Mouse (Mus musculus) heart, embryonic 14.5 days (tissue): ENCODE data around the gene 4833439L19Rik. TPM values are rescaled to one million over a fixed set of nuclear protein-coding genes. Genes with fewer than 3 reads are reported as not detected.

Experiments
- ATAC-seq: fragments of 200-750 bp; cut with Nextera tagmentation; 2 replicates; pipeline ENCODE4 v1.8.0; 2017; ENCODE audit warnings: low read depth, moderate TSS enrichment; ENCODE audit not compliant: insufficient number of reproducible peaks, insufficient read depth, low FRiP score
- H3K27ac ChIP-seq, 2 experiments: fragments of 200-500 bp in 1 of 2; fragments of 300-500 bp in 1 of 2; sonication (generic) in 1 of 2; replicated peaks in 1 of 2; 2 replicates each; pipeline ENCODE4 v1.5.1; 2012 to 2014; ENCODE audit warnings: low read depth in 2 of 2, low read length in 2 of 2, control low read depth in 1 of 2, mild to moderate bottlenecking in 1 of 2, mixed read lengths in 1 of 2; ENCODE audit not compliant: control insufficient read depth in 1 of 2, insufficient read depth in 1 of 2
- H3K27me3 ChIP-seq: fragments of 300-500 bp; sonication (generic); 2 replicates; pipeline ENCODE4 v1.6.1; 2014; ENCODE audit warnings: mild to moderate bottlenecking, low read length, control low read depth; ENCODE audit not compliant: control insufficient read depth, insufficient read depth
- H3K36me3 ChIP-seq: fragments of 300-500 bp; sonication (generic); 2 replicates; pipeline ENCODE4 v1.6.1; 2014; ENCODE audit warnings: mild to moderate bottlenecking, control low read depth, low read length, mixed read lengths; ENCODE audit not compliant: control insufficient read depth, insufficient read depth
- H3K4me1 ChIP-seq, 2 experiments: fragments of 200-500 bp in 1 of 2; fragments of 300-500 bp in 1 of 2; sonication (generic) in 1 of 2; 2 replicates each; pipeline ENCODE4 v1.6.1; 2012 to 2014; ENCODE audit warnings: low read length in 2 of 2, control low read depth in 1 of 2, mixed read lengths in 1 of 2; ENCODE audit not compliant: control insufficient read depth in 2 of 2, insufficient read depth in 2 of 2
- H3K4me2 ChIP-seq: fragments of 300-500 bp; sonication (generic); 2 replicates; pipeline ENCODE4 v1.6.1; 2014; ENCODE audit warnings: mild to moderate bottlenecking, low read length
- H3K4me3 ChIP-seq, 2 experiments: fragments of 200-500 bp in 1 of 2; fragments of 300-500 bp in 1 of 2; sonication (generic) in 1 of 2; 2 replicates each; pipeline ENCODE4 v1.5.1; 2012 to 2014; ENCODE audit warnings: low read length in 2 of 2, mild to moderate bottlenecking in 2 of 2, control low read depth in 1 of 2, low read depth in 1 of 2, moderate library complexity in 1 of 2; ENCODE audit not compliant: control insufficient read depth in 1 of 2, insufficient read depth in 1 of 2
- H3K9ac ChIP-seq: fragments of 300-500 bp; sonication (generic); 2 replicates; pipeline ENCODE4 v1.6.1; 2014; ENCODE audit warnings: mild to moderate bottlenecking, low read length
- H3K9me3 ChIP-seq: fragments of 300-500 bp; sonication (generic); 2 replicates; pipeline ENCODE4 v1.6.1; 2016; ENCODE audit warnings: low read length, control low read depth; ENCODE audit not compliant: control insufficient read depth
- WGBS: fragments of 180-500 bp; shearing (Covaris S2); extraction: QIAGEN DNeasy Blood & Tissue Kit; methylation state at CpG from one replicate; pipeline ENCODE4 v1.1.7; 2014; 5-methylcytosine and 5-hydroxymethylcytosine counted together
- polyA plus RNA-seq: library from polyadenylated mRNA; unstranded; fragments of >200 nt; fragmentation: Nextera tagmentation; extraction: Ambion mirVana; gene quantifications from 2 replicates; pipeline ENCODE4 v1.2.1, GENCODE M21; 2014

The 4833439L19Rik gene
- polyA plus RNA-seq, 1 experiment from 2014 or later, result 123 TPM

DNA sequence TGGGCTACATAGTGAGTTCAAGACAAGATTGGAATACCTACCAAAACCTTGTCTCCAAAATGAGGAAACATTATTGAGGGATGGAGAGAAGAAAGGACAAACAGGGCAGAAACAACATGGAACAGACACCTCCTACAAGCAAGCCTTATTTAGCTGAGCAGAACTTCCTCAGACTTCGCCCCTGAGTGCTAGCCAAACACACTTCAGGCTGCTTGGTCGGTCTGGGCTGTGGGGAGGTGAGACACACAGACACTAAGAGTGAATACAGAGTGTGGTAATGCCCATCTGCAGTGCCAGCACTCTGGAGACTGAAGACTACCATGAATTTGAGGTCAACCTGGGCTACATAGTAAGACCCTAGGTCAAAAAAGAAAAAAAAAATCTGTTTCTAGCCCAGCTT is 5.6 kb downstream of the 4833439L19Rik start:
- H3K4me3 ChIP-seq, result no peak overlapping the region
- WGBS, result 84% methylated on average over 2 of the region's 2 CpGs
- H3K36me3 ChIP-seq, result peaks cover 89% of the 10 kb centered on the region
- no peak overlapping the region for H3K27ac ChIP-seq
- H3K4me2 ChIP-seq, result no peak overlapping the region
- ATAC-seq, result no peak
- H3K9ac ChIP-seq, result no peak overlapping the region
- no peaks in the 10 kb centered on the region for H3K27me3 ChIP-seq
- H3K4me1 ChIP-seq, result peaks cover 5 to 6% of the 10 kb centered on the region in 2 experiments
- no peaks in the 10 kb centered on the region for H3K9me3 ChIP-seq

DNA sequence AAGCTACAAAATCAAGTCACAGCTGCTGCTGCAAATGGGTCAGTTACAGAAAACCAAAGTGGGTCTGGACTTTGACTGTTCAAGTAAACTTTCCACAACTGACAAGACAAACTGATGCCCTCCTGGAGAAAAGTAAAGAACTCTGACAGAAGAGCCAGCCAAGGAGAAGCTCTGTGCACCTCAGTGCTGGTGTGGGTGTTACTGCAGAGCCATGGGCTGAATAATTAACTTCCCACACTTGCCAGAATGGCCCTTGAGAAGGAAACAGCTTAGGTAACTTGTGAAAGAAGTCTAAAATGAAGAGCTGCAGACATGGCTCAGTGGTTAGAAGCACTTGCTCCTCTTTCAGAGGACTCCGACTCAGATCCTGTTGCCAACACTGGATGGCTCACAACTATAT is 7.6 kb downstream of the 4833439L19Rik start:
- Histone ChIP-seq H3K9ac (no peak overlapping the region), H3K36me3 (peaks cover 96% of the 10 kb centered on the region), H3K4me2 (no peak overlapping the region), H3K4me1 (no peaks in the 10 kb centered on the region), H3K27ac (no peak overlapping the region), H3K27me3 (no peaks in the 10 kb centered on the region), H3K9me3 (no peaks in the 10 kb centered on the region), H3K4me3 (no peak overlapping the region)
- 100% methylated on average over 1 of the region's 1 CpGs for WGBS
- ATAC-seq, result no peak

DNA sequence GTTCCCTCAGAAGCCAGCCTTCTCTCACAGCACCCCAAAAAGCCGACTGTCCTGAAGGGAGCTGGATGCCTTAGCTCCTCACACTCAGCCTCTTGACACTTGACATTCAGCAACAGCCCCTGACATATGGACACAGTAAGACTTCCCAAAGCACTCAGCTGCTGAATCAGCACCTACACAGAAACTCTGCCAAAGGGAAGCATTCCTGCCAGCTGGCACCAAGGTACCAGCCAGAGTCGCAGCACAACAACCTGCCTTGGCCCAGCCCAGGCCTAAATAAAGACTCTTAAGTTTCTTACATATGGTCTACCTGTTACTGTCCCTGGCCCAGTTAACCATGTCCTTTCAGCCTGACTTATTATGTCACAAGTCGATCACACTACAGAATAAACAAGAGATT is 8.4 kb downstream of the 4833439L19Rik start:
- no peak overlapping the region for H3K4me2 ChIP-seq
- H3K36me3 ChIP-seq, result peaks cover 98% of the 10 kb centered on the region
- no peak for ATAC-seq
- H3K9ac ChIP-seq, result no peak overlapping the region
- no peaks in the 10 kb centered on the region for H3K27me3 ChIP-seq
- no peak overlapping the region for H3K27ac ChIP-seq
- 90% methylated on average over 3 of the region's 3 CpGs for WGBS
- no peak overlapping the region for H3K4me3 ChIP-seq
- no peaks in the 10 kb centered on the region for H3K4me1 ChIP-seq
- no peaks in the 10 kb centered on the region for H3K9me3 ChIP-seq

DNA sequence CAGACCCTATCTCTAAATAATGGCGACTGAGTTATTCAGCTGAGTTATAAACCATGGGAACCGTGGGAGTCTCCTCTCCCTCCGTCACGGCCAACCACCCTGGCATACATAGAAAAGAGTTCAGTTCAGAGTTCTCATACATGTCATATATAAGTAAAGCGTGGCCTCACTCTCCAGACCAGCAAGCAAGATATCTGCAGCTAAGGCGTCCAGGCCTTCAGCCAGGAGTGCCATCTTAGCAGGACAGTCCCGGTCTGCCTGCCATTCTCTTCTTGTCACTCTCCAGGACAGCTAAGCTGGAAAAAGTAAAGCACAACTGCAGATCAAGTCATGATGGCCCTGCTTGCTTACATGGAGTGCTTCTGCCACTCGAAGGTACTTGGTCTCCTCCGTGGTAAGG is 9.1 kb downstream of the 4833439L19Rik start:
- H3K36me3 ChIP-seq, result peaks cover 98% of the 10 kb centered on the region
- no peaks in the 10 kb centered on the region for H3K4me1 ChIP-seq
- H3K4me2 ChIP-seq, result no peak overlapping the region
- H3K27ac ChIP-seq, result no peak overlapping the region
- H3K27me3 ChIP-seq, result no peaks in the 10 kb centered on the region
- H3K9ac ChIP-seq, result no peak overlapping the region
- no peak for ATAC-seq
- 86% methylated on average over 9 of the region's 9 CpGs for WGBS
- H3K4me3 ChIP-seq, result no peak overlapping the region
- H3K9me3 ChIP-seq, result no peaks in the 10 kb centered on the region

DNA sequence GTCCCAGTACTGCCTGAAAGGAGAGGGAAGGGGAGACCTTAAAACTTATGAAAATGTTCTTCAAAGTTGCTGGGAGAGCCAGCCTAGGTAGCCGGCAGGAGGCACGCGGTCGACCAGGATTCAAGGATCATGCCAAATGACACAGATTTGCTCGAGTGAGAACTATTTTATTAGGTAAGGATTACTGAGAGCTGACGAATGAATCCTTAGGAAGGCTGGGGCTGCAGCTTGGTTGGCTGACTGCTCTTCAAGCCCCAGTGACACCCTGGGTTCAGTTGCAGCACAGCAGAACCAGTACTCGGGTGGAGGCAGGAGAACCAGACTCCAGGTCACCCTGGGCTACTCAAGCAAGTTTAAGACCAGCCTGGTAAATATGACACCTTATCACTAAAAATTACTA is 17.2 kb downstream of the 4833439L19Rik start:
- H3K9ac ChIP-seq, result no peak overlapping the region
- peaks cover 74% of the 10 kb centered on the region for H3K36me3 ChIP-seq
- no peaks in the 10 kb centered on the region for H3K9me3 ChIP-seq
- H3K4me2 ChIP-seq, result no peak overlapping the region
- ATAC-seq, result no peak
- no peaks in the 10 kb centered on the region for H3K27me3 ChIP-seq
- WGBS, result 81% methylated on average over 7 of the region's 7 CpGs
- no peak overlapping the region for H3K4me3 ChIP-seq
- no peak overlapping the region for H3K27ac ChIP-seq
- no peaks in the 10 kb centered on the region for H3K4me1 ChIP-seq

DNA sequence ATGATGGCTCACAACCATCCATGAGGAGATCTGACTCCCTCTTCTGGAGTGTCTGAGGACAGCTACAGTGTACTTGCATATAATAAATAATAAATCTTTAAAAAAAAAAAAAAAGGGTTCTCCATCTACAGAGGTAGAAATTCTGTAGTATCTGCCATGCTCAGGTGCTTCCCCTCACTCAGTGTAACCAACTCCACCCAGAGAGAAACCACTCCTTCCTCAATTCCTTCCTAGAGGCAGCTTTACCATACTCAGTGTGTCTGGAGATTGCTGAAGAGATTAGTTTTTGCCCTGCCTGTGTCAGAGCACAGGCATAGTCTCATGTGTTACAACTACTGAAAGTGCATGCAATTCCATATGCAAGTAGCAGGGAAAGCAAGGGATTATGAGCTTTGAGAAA is 33.1 kb downstream of the 4833439L19Rik start:
- ATAC-seq, result no peak
- no peak overlapping the region for H3K27ac ChIP-seq
- no peak overlapping the region for H3K9ac ChIP-seq
- H3K4me2 ChIP-seq, result no peak overlapping the region
- no peaks in the 10 kb centered on the region for H3K4me1 ChIP-seq
- no peak overlapping the region for H3K4me3 ChIP-seq
- H3K9me3 ChIP-seq, result no peaks in the 10 kb centered on the region
- peaks cover 44% of the 10 kb centered on the region for H3K36me3 ChIP-seq
- no peaks in the 10 kb centered on the region for H3K27me3 ChIP-seq

DNA sequence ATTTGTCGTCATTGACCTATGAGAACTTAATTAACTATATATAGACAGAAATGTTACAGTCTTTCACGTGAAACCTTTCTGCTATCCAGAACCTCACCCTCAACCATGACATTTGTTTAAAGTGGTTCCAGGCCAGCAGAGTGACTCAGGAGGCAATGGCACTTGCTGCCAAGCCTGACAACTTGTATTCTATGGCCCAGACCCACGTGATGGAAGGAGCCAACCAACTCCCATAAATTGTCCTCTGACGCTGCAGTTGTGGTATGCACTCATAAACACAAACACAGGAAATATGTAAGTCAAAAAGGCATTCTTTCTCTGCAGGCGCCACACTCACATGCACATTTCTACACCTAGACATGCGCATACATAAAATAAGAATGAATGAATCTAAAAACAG is 38.1 kb downstream of the 4833439L19Rik start:
- Histone ChIP-seq H3K27me3 (no peaks in the 10 kb centered on the region), H3K36me3 (peaks cover 60% of the 10 kb centered on the region), H3K4me3 (no peak overlapping the region), H3K9me3 (no peaks in the 10 kb centered on the region), H3K4me1 (no peaks in the 10 kb centered on the region), H3K9ac (no peak overlapping the region), H3K27ac (no peak overlapping the region), H3K4me2 (no peak overlapping the region)
- no peak for ATAC-seq
- WGBS, result 82% methylated on average over 6 of the region's 6 CpGs

DNA sequence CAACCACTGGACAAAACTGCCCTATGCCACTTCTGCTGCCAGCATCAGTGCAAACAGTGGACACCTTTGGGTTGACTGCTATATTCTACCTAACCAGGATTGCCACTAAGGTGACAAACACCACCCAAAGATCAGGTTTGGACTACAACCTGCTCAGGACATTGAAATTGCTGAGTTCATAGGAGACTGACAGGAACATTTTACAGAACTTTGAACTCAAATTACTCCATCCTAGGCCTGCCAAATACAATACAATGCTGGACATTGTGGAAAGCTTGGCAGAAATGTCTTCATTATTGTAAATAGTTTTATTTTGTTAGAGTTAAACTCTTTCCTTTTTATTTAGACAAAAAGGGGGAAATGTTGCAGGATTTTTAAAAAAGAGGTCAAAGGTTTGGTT is 44.1 kb downstream of the 4833439L19Rik start:
- H3K9me3 ChIP-seq, result no peaks in the 10 kb centered on the region
- no peak overlapping the region for H3K9ac ChIP-seq
- peaks cover 21% of the 10 kb centered on the region for H3K36me3 ChIP-seq
- H3K4me2 ChIP-seq, result no peak overlapping the region
- no peak overlapping the region for H3K27ac ChIP-seq
- H3K4me3 ChIP-seq, result no peak overlapping the region
- H3K27me3 ChIP-seq, result no peaks in the 10 kb centered on the region
- no peaks in the 10 kb centered on the region for H3K4me1 ChIP-seq
- ATAC-seq, result no peak
